Mouse (Mus musculus) G1E (cell line): ENCODE data around the gene Cbfa2t3.

ENCODE experiments used
- CTCF ChIP-seq: IDR thresholded peaks from 2 replicates; pipeline ENCODE4 v1.5.1; 2012; ENCODE audit warnings: low read depth, low read length, inconsistent platforms, mixed read lengths
- GATA1 ChIP-seq: IDR thresholded peaks from 2 replicates; pipeline ENCODE4 v1.6.1; 2012; ENCODE audit warnings: borderline replicate concordance, low read length, inconsistent platforms, mixed read lengths
- TAL1 ChIP-seq: conservative IDR thresholded peaks from 2 replicates; pipeline ENCODE4 v1.6.1; 2012; ENCODE audit warnings: low read depth, low read length, inconsistent platforms, mixed read lengths

DNA sequence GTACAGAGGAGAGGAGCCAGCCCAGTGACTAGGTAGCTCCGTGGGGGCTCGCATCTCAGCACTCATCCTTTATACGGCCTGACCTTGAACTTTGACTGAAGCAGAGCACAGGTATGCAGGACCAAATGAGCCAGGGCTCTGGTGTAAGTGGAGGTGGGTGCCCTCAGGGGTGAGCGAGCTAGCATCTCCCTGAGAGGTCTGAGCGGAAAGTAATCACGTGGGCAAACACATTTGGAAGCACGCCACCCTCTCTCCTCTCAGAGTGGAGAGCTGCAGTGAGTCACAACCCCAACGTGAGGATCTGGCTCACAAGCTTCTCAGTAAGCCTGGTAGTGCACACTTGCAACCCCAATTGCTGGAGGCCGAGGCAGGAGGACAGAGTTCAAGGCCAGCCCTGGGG lies 56.8 kb downstream of the Cbfa2t3 start:
- no peak for TF ChIP-seq CTCF
- no peak for TF ChIP-seq TAL1
- TF ChIP-seq GATA1, result no peak
